Mouse (Mus musculus): ENCODE data around the gene Spata16.

Spata16 gene

GRCm38 (mm10) chr3:26826958-26827839 is 189.8 kb downstream of the Spata16 start:
- no peak for DNase-seq (ENCODE audit: extremely low read depth, low read depth, low spot score)

GRCm38 (mm10) chr3:26832954-26833353 is 195.5 kb downstream of the Spata16 start:
- DNase-seq (ENCODE audit: extremely low read depth, low read depth, low spot score), result no peak

GRCm38 (mm10) chr3:26834178-26835050 is 197.0 kb downstream of the Spata16 start:
- no peak for DNase-seq (ENCODE audit: extremely low read depth, low read depth, low spot score)

GRCm38 (mm10) chr3:26835051-26835755 is 197.8 kb downstream of the Spata16 start:
- DNase-seq (ENCODE audit: extremely low read depth, low read depth, low spot score), result no peak

GRCm38 (mm10) chr3:26845041-26845440 is 207.6 kb downstream of the Spata16 start:
- no peak for DNase-seq (ENCODE audit: extremely low read depth, low read depth, low spot score)

- no peak for DNase-seq (ENCODE audit: extremely low read depth, low read depth, low spot score)
Observed at GRCm38 (mm10) chr3:26847935-26848334, 210.5 kb downstream of the Spata16 start.

GRCm38 (mm10) chr3:26850207-26850606 is 212.8 kb downstream of the Spata16 start:
- no peak for DNase-seq (ENCODE audit: extremely low read depth, low read depth, low spot score)

GRCm38 (mm10) chr3:26850691-26851563 is 213.5 kb downstream of the Spata16 start:
- no peak for DNase-seq (ENCODE audit: extremely low read depth, low read depth, low spot score)

GRCm38 (mm10) chr3:26853557-26853956 is 216.1 kb downstream of the Spata16 start:
- DNase-seq (ENCODE audit: extremely low read depth, low read depth, low spot score), result no peak

- DNase-seq (ENCODE audit: extremely low read depth, low read depth, low spot score), result no peak
Observed at GRCm38 (mm10) chr3:26874706-26875105, 237.3 kb downstream of the Spata16 start.

- DNase-seq (ENCODE audit: extremely low read depth, low read depth, low spot score), result no peak
Observed at GRCm38 (mm10) chr3:26877291-26877690, 239.9 kb downstream of the Spata16 start.

GRCm38 (mm10) chr3:26916607-26917006 is 279.2 kb downstream of the Spata16 start:
- DNase-seq (ENCODE audit: extremely low read depth, low read depth, low spot score), result no peak

- DNase-seq (ENCODE audit: extremely low read depth, low read depth, low spot score), result no peak
Observed at GRCm38 (mm10) chr3:26920986-26921385, 283.6 kb downstream of the Spata16 start.

- DNase-seq (ENCODE audit: extremely low read depth, low read depth, low spot score), result no peak
Observed at GRCm38 (mm10) chr3:26921576-26921975, 284.2 kb downstream of the Spata16 start.

GRCm38 (mm10) chr3:26923391-26923790 is 286.0 kb downstream of the Spata16 start:
- no peak for DNase-seq (ENCODE audit: extremely low read depth, low read depth, low spot score)

GRCm38 (mm10) chr3:26924212-26924611 is 286.8 kb downstream of the Spata16 start:
- DNase-seq (ENCODE audit: extremely low read depth, low read depth, low spot score), result no peak

- no peak for DNase-seq (ENCODE audit: extremely low read depth, low read depth, low spot score)
Observed at GRCm38 (mm10) chr3:26933079-26933478, 295.7 kb downstream of the Spata16 start.

GRCm38 (mm10) chr3:26936897-26937590 is 299.6 kb downstream of the Spata16 start:
- DNase-seq (ENCODE audit: extremely low read depth, low read depth, low spot score), result no peak

- DNase-seq (ENCODE audit: extremely low read depth, low read depth, low spot score), result no peak
Observed at GRCm38 (mm10) chr3:26966776-26967175, 329.4 kb downstream of the Spata16 start.

All from fat pad, adult 2 months (tissue).